9 mouse cellular contexts compared by ENCODE assay signal in genomic region chr1:191288762-191289161, GRCm38 (mm10). TPM values are rescaled to one million over a fixed set of nuclear protein-coding genes. Genes with fewer than 3 reads are reported as not detected.
DNase-seq lines count a peak whose midpoint lies in the region; ATAC-seq and TF ChIP-seq lines count a peak whose summit lies in the region.
"Had no signal": no experiment of that assay in that cellular context is flagged by ENCODE, and none has a peak within 500 bp of the region (broad histone marks: within the 10 kb centered on the region; RNA-seq: fewer than 3 reads in every experiment).

No protein-coding gene starts in this region.

- no peaks in the 10 kb centered on the region for H3K4me1 ChIP-seq in midbrain, embryonic 14.5 days (ENCODE audit: control insufficient read depth, insufficient read depth, low read length)
- H3K4me1 ChIP-seq in midbrain, embryonic 16.5 days (ENCODE audit: control insufficient read depth, insufficient read depth, low read length), result no peaks in the 10 kb centered on the region
- H3K4me1 ChIP-seq in cortical plate, adult 2 months (ENCODE audit: control insufficient read depth, insufficient read depth, low read length), result peaks cover 5% of the 10 kb centered on the region
- H3K4me1 ChIP-seq in midbrain, postnatal 0 days (ENCODE audit: insufficient read depth, low read length), result no peaks in the 10 kb centered on the region

- no peaks in the 10 kb centered on the region for H3K9me3 ChIP-seq in midbrain, embryonic 14.5 days (ENCODE audit: control insufficient read depth, low read length)
- no peaks in the 10 kb centered on the region for H3K9me3 ChIP-seq in midbrain, embryonic 16.5 days (replicated peaks; ENCODE audit: control insufficient read depth, low read length, poor library complexity, severe bottlenecking)
- H3K9me3 ChIP-seq in midbrain, postnatal 0 days (ENCODE audit: low read length), result no peaks in the 10 kb centered on the region

- H3K9ac ChIP-seq in midbrain, embryonic 14.5 days (replicated peaks; ENCODE audit: low read length), result no peak overlapping the region
- no peak overlapping the region for H3K9ac ChIP-seq in midbrain, embryonic 16.5 days (ENCODE audit: low read depth, low read length)
- H3K9ac ChIP-seq in midbrain, postnatal 0 days (replicated peaks; ENCODE audit: low read length, poor library complexity, severe bottlenecking), result no peak overlapping the region

- 37% methylated on average over 8 of the region's 8 CpGs for WGBS in midbrain, embryonic 14.5 days
- WGBS in midbrain, embryonic 16.5 days, result 28% methylated on average over 8 of the region's 8 CpGs
- 33% methylated on average over 8 of the region's 8 CpGs for WGBS in midbrain, postnatal 0 days

- H3K4me3 ChIP-seq in midbrain, embryonic 14.5 days (replicated peaks; ENCODE audit: low read depth, low read length), result no peak overlapping the region
- no peak overlapping the region for H3K4me3 ChIP-seq in midbrain, embryonic 16.5 days (ENCODE audit: low read depth, low read length)
- H3K4me3 ChIP-seq in cortical plate, adult 2 months (ENCODE audit: insufficient read depth, low read length), result no peak overlapping the region
- H3K4me3 ChIP-seq in midbrain, postnatal 0 days (ENCODE audit: low read depth, low read length), result no peak overlapping the region
- H3K4me3 ChIP-seq: myocyte had no signal

- no peak overlapping the region for H3K4me2 ChIP-seq in midbrain, embryonic 14.5 days (ENCODE audit: low read length)
- H3K4me2 ChIP-seq in midbrain, embryonic 16.5 days (ENCODE audit: low read length), result no peak overlapping the region
- no peak overlapping the region for H3K4me2 ChIP-seq in midbrain, postnatal 0 days (ENCODE audit: low read depth, low read length, poor library complexity, severe bottlenecking)

- no peak overlapping the region for H3K27ac ChIP-seq in midbrain, embryonic 14.5 days (replicated peaks; ENCODE audit: low read depth, low read length)
- H3K27ac ChIP-seq in midbrain, embryonic 16.5 days (ENCODE audit: low read length), result no peak overlapping the region
- H3K27ac ChIP-seq in cortical plate, adult 2 months (ENCODE audit: insufficient read depth, low read length), result no peak overlapping the region
- no peak overlapping the region for H3K27ac ChIP-seq in midbrain, postnatal 0 days (ENCODE audit: low read depth, low read length)

- no peak for ATAC-seq in midbrain, embryonic 14.5 days (ENCODE audit: low FRiP score, low TSS enrichment)
- ATAC-seq in midbrain, embryonic 16.5 days, result no peak
- no peak for ATAC-seq in midbrain, postnatal 0 days (ENCODE audit: low FRiP score)

- TF ChIP-seq POLR2A in cortical plate, adult 2 months (IDR thresholded peaks at IDR 0.05; ENCODE audit: extremely low read depth, insufficient read depth, low read length), result no peak

- peak; percentile 27 for TF ChIP-seq CTCF in cortical plate, adult 2 months (IDR thresholded peaks at IDR 0.05; ENCODE audit: extremely low read depth, insufficient read depth, low read length)
- peak; percentile 60 for TF ChIP-seq CTCF in midbrain, postnatal 0 days (IDR thresholded peaks at IDR 0.05)

- peak; percentile 60 to 87 for DNase-seq in adrenal gland, adult (ENCODE audit: inconsistent age in 2 of 2, low spot score in 1 of 2)
- DNase-seq in adrenal gland, adult 8-10 months, result no peak
- peak; percentile 26 for DNase-seq in midbrain, embryonic 14.5 days
- peak; percentile 49 to 81 for DNase-seq in kidney, postnatal 36 days
- no peak for DNase-seq in midbrain, postnatal 0 days (ENCODE audit: low spot score)
- DNase-seq in thymus, postnatal 36 days, result peak; percentile 52 to 55

- H3K27me3 ChIP-seq in midbrain, embryonic 14.5 days (ENCODE audit: control insufficient read depth, insufficient read depth, low read length), result no peaks in the 10 kb centered on the region
- H3K27me3 ChIP-seq in midbrain, embryonic 16.5 days (ENCODE audit: control insufficient read depth, insufficient read depth, low read depth, low read length), result no peaks in the 10 kb centered on the region
- H3K27me3 ChIP-seq in midbrain, postnatal 0 days (ENCODE audit: insufficient read depth, low read length), result no peaks in the 10 kb centered on the region

- no peaks in the 10 kb centered on the region for H3K36me3 ChIP-seq in midbrain, embryonic 14.5 days (ENCODE audit: control insufficient read depth, insufficient read depth, low read length)
- no peaks in the 10 kb centered on the region for H3K36me3 ChIP-seq in midbrain, embryonic 16.5 days (ENCODE audit: control insufficient read depth, insufficient read depth, low read length)
- no peaks in the 10 kb centered on the region for H3K36me3 ChIP-seq in midbrain, postnatal 0 days (ENCODE audit: insufficient read depth, low read length)

RNA-seq across cellular contexts. Expression of gene Nenf, which starts 29.2 kb away (rescaled TPM):
- total RNA-seq in adrenal gland, adult 8-10 months (2022), result 100 to 1,000 TPM in 2 of 4 experiments, 10 to 100 TPM in 2; 82.9 to 112 (median 103) TPM
- 125 and 160 TPM in 2 replicates for polyA plus RNA-seq in midbrain, embryonic 14.5 days (2014; fragmentation: Nextera tagmentation; extraction: Ambion mirVana)
- 121 and 139 TPM in 2 replicates for polyA plus RNA-seq in midbrain, embryonic 16.5 days (2015; fragmentation: Nextera tagmentation; extraction: Ambion mirVana)
- polyA plus RNA-seq in cortical plate, adult 2 months (2012; rRNA removed), result 170 and 175 TPM in 2 replicates
- 168 and 184 TPM in 2 replicates for total RNA-seq in midbrain, postnatal 0 days (2014; rRNA removed)
- polyA plus RNA-seq in midbrain, postnatal 0 days (2015; fragmentation: Nextera tagmentation; extraction: Ambion mirVana), result 185 and 200 TPM in 2 replicates

RNA-seq across cellular contexts. Expression of gene Tmem206, which starts 37.0 kb away (rescaled TPM):
- 1 to 10 TPM; 6.0 to 9.2 (median 8.4) TPM for total RNA-seq in adrenal gland, adult 8-10 months (2022)
- polyA plus RNA-seq in midbrain, embryonic 14.5 days (2014; fragmentation: Nextera tagmentation; extraction: Ambion mirVana), result 41.1 and 47.1 TPM in 2 replicates
- polyA plus RNA-seq in midbrain, embryonic 16.5 days (2015; fragmentation: Nextera tagmentation; extraction: Ambion mirVana), result 41.0 and 43.0 TPM in 2 replicates
- polyA plus RNA-seq in cortical plate, adult 2 months (2012; rRNA removed), result 9.9 and 10.3 TPM in 2 replicates
- 19.7 and 23.2 TPM in 2 replicates for total RNA-seq in midbrain, postnatal 0 days (2014; rRNA removed)
- 27.6 and 28.3 TPM in 2 replicates for polyA plus RNA-seq in midbrain, postnatal 0 days (2015; fragmentation: Nextera tagmentation; extraction: Ambion mirVana)

Comparison
In these comparisons a context has a peak if more than half of its experiments do, and no peak if none do; other contexts are left out.
1. DNase-seq: peak in adrenal gland, adult (2 of 2), midbrain, embryonic 14.5 days (single experiment), kidney, postnatal 36 days (2 of 2) and thymus, postnatal 36 days (2 of 2); none in adrenal gland, adult 8-10 months (single experiment) and midbrain, postnatal 0 days (single experiment).